Mouse (Mus musculus) small intestine, adult 2 months (tissue): ENCODE data around the gene Trim38.

Source experiments
- CTCF ChIP-seq: fragments of 200-500 bp; IDR thresholded peaks from 2 replicates; pipeline ENCODE4 v1.5.1; 2012; ENCODE audit warnings: low read depth, mild to moderate bottlenecking, control low read depth, inconsistent platforms, low read length, moderate library complexity, mixed read lengths; ENCODE audit not compliant: insufficient replicate concordance, insufficient read length; ENCODE audit errors: extremely low read depth
- POLR2A ChIP-seq: fragments of 200-500 bp; IDR thresholded peaks from 2 replicates; pipeline ENCODE4 v1.6.1; 2012; ENCODE audit warnings: low read depth, mild to moderate bottlenecking, control low read depth, inconsistent platforms, low read length, moderate library complexity

- TF ChIP-seq CTCF: no peak
- no peak; the same call in 1 of the 2 replicates for TF ChIP-seq POLR2A
Observed at GRCm38 (mm10) chr13:23747081-23747891, 22.4 kb upstream of the Trim38 start.
